Comparison of ENCODE assay signal across 16 mouse cellular contexts in the genomic region with DNA sequence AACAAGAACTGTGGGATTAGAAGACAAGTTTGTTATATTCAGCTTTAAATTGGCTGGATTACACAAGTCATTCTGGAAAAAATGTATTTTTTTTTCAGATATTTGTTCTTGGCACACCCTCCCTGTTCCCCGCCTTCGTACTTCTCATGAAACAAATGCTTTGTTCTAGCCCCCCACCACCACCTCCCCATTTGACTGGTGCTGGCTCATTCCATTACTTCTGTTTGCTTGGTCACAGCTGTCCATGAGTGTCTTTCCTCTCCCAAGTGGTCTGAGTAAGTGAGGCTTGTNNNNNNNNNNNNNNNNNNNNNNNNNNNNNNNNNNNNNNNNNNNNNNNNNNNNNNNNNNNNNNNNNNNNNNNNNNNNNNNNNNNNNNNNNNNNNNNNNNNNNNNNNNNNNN.
DNase-seq lines count a peak whose midpoint lies in the region; ATAC-seq and TF ChIP-seq lines count a peak whose summit lies in the region.
"Had no signal": no experiment of that assay in that cellular context is flagged by ENCODE, and none has a peak within 500 bp of the region (broad histone marks: within the 10 kb centered on the region; RNA-seq: fewer than 3 reads in every experiment).

No protein-coding gene starts in this region.

- no peaks in the 10 kb centered on the region for H3K36me3 ChIP-seq in heart, adult 2 months (ENCODE audit: control insufficient read depth, insufficient read depth, low read length)
- H3K36me3 ChIP-seq in midbrain, postnatal 0 days (ENCODE audit: insufficient read depth, low read length), result no peaks in the 10 kb centered on the region
- no peaks in the 10 kb centered on the region for H3K36me3 ChIP-seq in midbrain, embryonic 14.5 days (ENCODE audit: control insufficient read depth, insufficient read depth, low read length)
- H3K36me3 ChIP-seq: midbrain, embryonic 10.5 days had no signal

- H3K4me2 ChIP-seq in midbrain, postnatal 0 days (ENCODE audit: low read depth, low read length, poor library complexity, severe bottlenecking), result no peak overlapping the region
- H3K4me2 ChIP-seq in midbrain, embryonic 14.5 days (ENCODE audit: low read length), result no peak overlapping the region
- H3K4me2 ChIP-seq: forebrain, embryonic 13.5 days; liver, embryonic 11.5 days had no signal

- TF ChIP-seq POLR2A in heart, adult 2 months (IDR thresholded peaks at IDR 0.05; ENCODE audit: insufficient read depth, low read depth, low read length), result no peak

- no peak overlapping the region for H3K4me3 ChIP-seq in heart, adult 2 months
- H3K4me3 ChIP-seq in midbrain, postnatal 0 days (ENCODE audit: low read depth, low read length), result no peak overlapping the region
- no peak overlapping the region for H3K4me3 ChIP-seq in midbrain, embryonic 14.5 days (replicated peaks; ENCODE audit: low read depth, low read length)
- H3K4me3 ChIP-seq: forebrain, embryonic 13.5 days; midbrain, embryonic 10.5 days had no signal

- H3K27me3 ChIP-seq in heart, adult 2 months (ENCODE audit: control insufficient read depth, insufficient read depth, low read length), result no peaks in the 10 kb centered on the region
- H3K27me3 ChIP-seq in midbrain, postnatal 0 days (ENCODE audit: insufficient read depth, low read length), result no peaks in the 10 kb centered on the region
- H3K27me3 ChIP-seq in midbrain, embryonic 14.5 days (ENCODE audit: control insufficient read depth, insufficient read depth, low read length), result no peaks in the 10 kb centered on the region

- no peak overlapping the region for H3K27ac ChIP-seq in heart, adult 2 months
- no peak overlapping the region for H3K27ac ChIP-seq in midbrain, postnatal 0 days (ENCODE audit: low read depth, low read length)
- H3K27ac ChIP-seq in midbrain, embryonic 14.5 days (replicated peaks; ENCODE audit: low read depth, low read length), result no peak overlapping the region
- H3K27ac ChIP-seq: forebrain, embryonic 13.5 days; midbrain, embryonic 10.5 days had no signal

- TF ChIP-seq CTCF in heart, adult 2 months (IDR thresholded peaks at IDR 0.05), result no peak
- TF ChIP-seq CTCF in midbrain, postnatal 0 days (IDR thresholded peaks at IDR 0.05), result no peak

- ATAC-seq in midbrain, postnatal 0 days (ENCODE audit: low FRiP score), result no peak
- ATAC-seq in midbrain, embryonic 14.5 days (ENCODE audit: low FRiP score, low TSS enrichment), result no peak
- ATAC-seq: forebrain, embryonic 13.5 days had no signal

- H3K4me1 ChIP-seq in heart, adult 2 months (ENCODE audit: control insufficient read depth, insufficient read depth, low read length), result no peaks in the 10 kb centered on the region
- no peaks in the 10 kb centered on the region for H3K4me1 ChIP-seq in midbrain, postnatal 0 days (ENCODE audit: insufficient read depth, low read length)
- no peaks in the 10 kb centered on the region for H3K4me1 ChIP-seq in midbrain, embryonic 14.5 days (ENCODE audit: control insufficient read depth, insufficient read depth, low read length)

- no peak overlapping the region for H3K9ac ChIP-seq in heart, adult 2 months (ENCODE audit: low read depth, low read length)
- no peak overlapping the region for H3K9ac ChIP-seq in midbrain, postnatal 0 days (replicated peaks; ENCODE audit: low read length, poor library complexity, severe bottlenecking)
- no peak overlapping the region for H3K9ac ChIP-seq in midbrain, embryonic 14.5 days (replicated peaks; ENCODE audit: low read length)
- H3K9ac ChIP-seq: forebrain, embryonic 13.5 days had no signal

- no peak for TF ChIP-seq EP300 in heart, adult 2 months (IDR thresholded peaks at IDR 0.05; ENCODE audit: insufficient read depth, low read depth, low read length)

- peak; percentile 31 to 36 for DNase-seq in heart, adult 18-20 months
- DNase-seq in heart, adult 2 months, result no peak
- DNase-seq in layer of hippocampus, adult 18-20 months (ENCODE audit: low spot score in 2 of 2), result peak; percentile 20 to 78
- DNase-seq in layer of hippocampus, postnatal 25 days (ENCODE audit: extremely low spot score in 1 of 2, low spot score in 1 of 2), result no peak
- peak; percentile 24 for DNase-seq in midbrain, postnatal 0 days (ENCODE audit: low spot score)
- no peak for DNase-seq in midbrain, embryonic 14.5 days
- no peak for DNase-seq in spleen, postnatal 4 days (ENCODE audit: low spot score in 2 of 2)
- DNase-seq in frontal cortex, postnatal 10 days (ENCODE audit: low spot score in 2 of 2), result no peak
- DNase-seq: adrenal gland, adult 8-10 months; cerebellum, adult 11 months; cerebellum, postnatal 14 days; embryo, embryonic 11 days; thymus, postnatal 4 days had no signal

- no peaks in the 10 kb centered on the region for H3K79me2 ChIP-seq in heart, adult 2 months (replicated peaks; ENCODE audit: control insufficient read depth, insufficient read depth, low read length)

- 73% methylated on average over 2 of the region's 2 CpGs for WGBS in heart, adult 2 months
- WGBS in midbrain, postnatal 0 days, result 79% methylated on average over 2 of the region's 2 CpGs
- WGBS in midbrain, embryonic 14.5 days, result 90% methylated on average over 2 of the region's 2 CpGs

- H3K9me3 ChIP-seq in midbrain, postnatal 0 days (ENCODE audit: low read length), result peaks cover 5% of the 10 kb centered on the region; the same call in 1 of the 2 replicates
- H3K9me3 ChIP-seq in midbrain, embryonic 14.5 days (ENCODE audit: control insufficient read depth, low read length), result no peaks in the 10 kb centered on the region
- H3K9me3 ChIP-seq: forebrain, embryonic 13.5 days; midbrain, embryonic 10.5 days had no signal

- intact Hi-C loops in heart, adult 2 months (cut with DNase I), result no loop called here

Comparison
In these comparisons a context has a peak if more than half of its experiments do, and no peak if none do; other contexts are left out.
1. DNase-seq: peak in heart, adult 18-20 months (2 of 2), layer of hippocampus, adult 18-20 months (2 of 2) and midbrain, postnatal 0 days (single experiment); none in heart, adult 2 months (0 of 2), layer of hippocampus, postnatal 25 days (0 of 2), midbrain, embryonic 14.5 days (single experiment), spleen, postnatal 4 days (0 of 2) and frontal cortex, postnatal 10 days (0 of 2).